Mouse (Mus musculus) embryo, embryonic 11.5 days (tissue): ENCODE measurements at regions not wholly inside any gene's neighbourhood (a gene's known extent, or its start where the extent isn't known, plus 50 kb on each side); places are given as distances from the start of the nearest gene placed in this dataset.

ENCODE experiments used
- DNase-seq: peaks from one replicate; pipeline ENCODE4 v3.0.0-alpha.2; 2012; ENCODE audit warnings: low read depth, low spot score

GRCm38 (mm10) chr7:113621316-113621715 lies 107.7 kb downstream of the Far1 start:
- no peak for DNase-seq

GRCm38 (mm10) chr7:113621898-113622510 lies 108.4 kb downstream of the Far1 start:
- DNase-seq, result no peak

- DNase-seq, result no peak
Observed at GRCm38 (mm10) chr7:113623296-113623695, 109.7 kb downstream of the Far1 start.

- no peak for DNase-seq
Observed at GRCm38 (mm10) chr7:113623962-113624361, 110.3 kb downstream of the Far1 start.

GRCm38 (mm10) chr7:113626734-113627133 lies 113.1 kb downstream of the Far1 start:
- no peak for DNase-seq

GRCm38 (mm10) chr7:113637011-113637600 lies 123.5 kb downstream of the Far1 start:
- no peak for DNase-seq

- no peak for DNase-seq
Observed at GRCm38 (mm10) chr7:113638098-113638497, 124.5 kb downstream of the Far1 start.

- no peak for DNase-seq
Observed at GRCm38 (mm10) chr7:113642540-113642939, 123.3 kb upstream of the Spon1 start.

GRCm38 (mm10) chr7:113650631-113651030 lies 115.2 kb upstream of the Spon1 start:
- DNase-seq, result no peak

GRCm38 (mm10) chr7:113651696-113652095 lies 114.1 kb upstream of the Spon1 start:
- DNase-seq, result no peak

GRCm38 (mm10) chr7:113653130-113653529 lies 112.7 kb upstream of the Spon1 start:
- DNase-seq, result peak; percentile 20

GRCm38 (mm10) chr7:113655336-113655735 lies 110.5 kb upstream of the Spon1 start:
- no peak for DNase-seq

- peak; percentile 19 for DNase-seq
Observed at GRCm38 (mm10) chr7:113672779-113673595, 92.8 kb upstream of the Spon1 start.

- no peak for DNase-seq
Observed at GRCm38 (mm10) chr7:113673596-113673956, 92.2 kb upstream of the Spon1 start.

- DNase-seq, result no peak
Observed at GRCm38 (mm10) chr7:113682271-113682670, 83.5 kb upstream of the Spon1 start.

GRCm38 (mm10) chr7:113685349-113685748 lies 80.4 kb upstream of the Spon1 start:
- DNase-seq, result no peak

- DNase-seq, result no peak
Observed at GRCm38 (mm10) chr7:113686527-113686926, 79.3 kb upstream of the Spon1 start.

- no peak for DNase-seq
Observed at GRCm38 (mm10) chr7:113687566-113687965, 78.2 kb upstream of the Spon1 start.

- DNase-seq, result peak; percentile 31
Observed at GRCm38 (mm10) chr7:113688231-113688669, 77.5 kb upstream of the Spon1 start.

- no peak for DNase-seq
Observed at GRCm38 (mm10) chr7:113688717-113689116, 77.1 kb upstream of the Spon1 start.

GRCm38 (mm10) chr7:113689131-113689530 lies 76.7 kb upstream of the Spon1 start:
- no peak for DNase-seq

GRCm38 (mm10) chr7:113691756-113692155 lies 74.0 kb upstream of the Spon1 start:
- DNase-seq, result no peak

- no peak for DNase-seq
Observed at GRCm38 (mm10) chr7:113693526-113693925, 72.3 kb upstream of the Spon1 start.
